Mouse (Mus musculus): ENCODE measurements around the gene Tmem41b.

DNA sequence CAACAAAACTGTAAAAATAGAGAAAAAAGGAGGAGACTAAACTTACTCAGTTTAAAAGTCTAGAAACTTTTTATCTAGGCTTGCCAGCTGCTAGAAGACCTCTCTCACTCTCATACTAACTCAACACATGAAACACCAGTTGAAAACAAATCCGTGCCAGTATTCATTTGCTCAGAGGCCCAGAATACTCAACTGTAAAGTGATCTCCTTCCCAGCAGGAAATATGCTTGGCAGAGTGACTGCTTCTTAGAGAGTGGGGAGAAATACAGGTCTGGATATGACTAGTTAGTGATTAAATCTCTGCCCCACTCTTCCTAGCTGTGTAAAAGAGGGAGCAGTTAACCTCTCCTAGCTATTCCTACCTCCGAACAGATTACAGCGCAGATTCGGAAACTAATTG lies 24.1 kb downstream of the Tmem41b start:
- TF ChIP-seq CTCF (conservative IDR thresholded peaks at IDR 0.05; ENCODE audit: insufficient read depth, insufficient read length, low read depth, low read length) (no peak), POLR2A (IDR thresholded peaks at IDR 0.05; ENCODE audit: low read depth, low read length) (no peak)

All from kidney, adult 2 months (tissue).